Mouse (Mus musculus) lung, embryonic 16.5 days (tissue): ENCODE results near the gene Fancc. TPM values are rescaled to one million over a fixed set of nuclear protein-coding genes. Genes with fewer than 3 reads are reported as not detected.

Experiments
- ATAC-seq: fragments of 200-750 bp; cut with Nextera tagmentation; 2 replicates; pipeline ENCODE4 v1.8.0; 2017; ENCODE audit warnings: low read depth, mild to moderate bottlenecking, moderate library complexity
- H3K27ac ChIP-seq: fragments of 300-500 bp; sonication (generic); 2 replicates; pipeline ENCODE4 v1.5.1; 2014; ENCODE audit warnings: mild to moderate bottlenecking, control low read depth, low read length
- H3K27me3 ChIP-seq: fragments of 300-500 bp; sonication (generic); 2 replicates; pipeline ENCODE4 v1.6.1; 2014; ENCODE audit warnings: low read depth, low read length, mixed read lengths; ENCODE audit not compliant: control insufficient read depth, insufficient read depth
- H3K36me3 ChIP-seq: fragments of 300-500 bp; sonication (generic); 2 replicates; pipeline ENCODE4 v1.6.1; 2014; ENCODE audit warnings: low read length; ENCODE audit not compliant: control insufficient read depth, insufficient read depth
- H3K4me1 ChIP-seq: fragments of 300-500 bp; sonication (generic); replicated peaks from 2 replicates; pipeline ENCODE4 v1.6.1; 2014; ENCODE audit warnings: low read length, mixed read lengths; ENCODE audit not compliant: control insufficient read depth, insufficient read depth
- H3K4me2 ChIP-seq: fragments of 300-500 bp; sonication (generic); 2 replicates; pipeline ENCODE4 v1.6.1; 2014; ENCODE audit warnings: low read depth, low read length, control low read depth
- H3K4me3 ChIP-seq: fragments of 300-500 bp; sonication (generic); 2 replicates; pipeline ENCODE4 v1.5.1; 2014; ENCODE audit warnings: mild to moderate bottlenecking, low read length, control low read depth
- H3K9ac ChIP-seq: fragments of 300-500 bp; sonication (generic); 2 replicates; pipeline ENCODE4 v1.6.1; 2014; ENCODE audit warnings: low read length, control low read depth
- H3K9me3 ChIP-seq: fragments of 300-500 bp; sonication (generic); 2 replicates; pipeline ENCODE4 v1.6.1; 2016; ENCODE audit warnings: low read length; ENCODE audit not compliant: control insufficient read depth
- WGBS: fragments of 180-500 bp; shearing (Covaris S2); extraction: QIAGEN DNeasy Blood & Tissue Kit; methylation state at CpG from one replicate; pipeline ENCODE4 v1.1.7; 2014; 5-methylcytosine and 5-hydroxymethylcytosine counted together
- polyA plus RNA-seq: library from polyadenylated mRNA; unstranded; fragments of >200 nt; fragmentation: Nextera tagmentation; extraction: Ambion mirVana; gene quantifications from 2 replicates; pipeline ENCODE4 v1.2.1, GENCODE M21; 2015

Fancc gene
- polyA plus RNA-seq, 1 experiment from 2014 or later = 27.8 TPM

DNA sequence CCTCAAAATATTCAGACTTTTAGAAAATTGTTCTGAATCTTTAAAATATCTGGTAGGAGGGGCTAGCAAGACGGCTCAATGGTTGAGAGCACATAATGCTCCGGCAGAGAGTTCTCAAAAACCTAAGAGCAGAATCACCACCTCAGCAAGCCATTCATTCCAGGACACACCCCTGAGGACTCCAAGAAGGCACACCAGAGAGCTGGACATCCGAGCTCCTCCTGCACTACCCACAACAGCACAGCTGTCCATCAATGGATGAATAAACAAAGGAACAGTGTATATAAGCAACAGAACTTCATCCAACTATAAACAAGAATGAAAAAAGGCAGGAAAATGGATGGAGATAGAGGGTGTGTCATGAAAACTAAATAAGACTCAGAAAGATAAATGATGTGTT, 80.3 kb downstream of the Fancc start:
- peak; percentile 51; the same call in 1 of the 2 replicates for ATAC-seq
- WGBS = 17% methylated on average over 3 of the region's 3 CpGs

DNA sequence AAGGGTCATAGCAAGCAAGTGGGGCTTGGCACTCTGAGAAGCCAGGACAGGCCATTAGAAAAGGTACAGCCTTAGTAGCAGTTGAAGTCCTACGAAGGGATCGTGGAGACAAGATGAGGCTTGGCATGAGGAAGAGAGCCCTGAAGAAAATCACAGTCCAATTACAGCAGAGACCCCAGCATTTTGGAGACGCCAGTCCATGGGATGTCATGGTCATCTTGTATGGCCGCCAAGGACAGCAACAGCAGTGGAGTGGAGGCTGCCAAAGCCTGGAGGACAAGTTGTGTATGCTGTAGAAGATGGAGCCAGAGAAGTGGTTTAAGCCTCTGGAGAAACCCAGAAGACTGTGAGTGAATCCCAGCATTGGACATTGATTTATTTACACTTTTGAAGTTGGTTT, 84.4 kb downstream of the Fancc start:
- no peak overlapping the region for H3K4me2 ChIP-seq
- H3K27me3 ChIP-seq = no peaks in the 10 kb centered on the region
- no peak overlapping the region for H3K4me3 ChIP-seq
- H3K27ac ChIP-seq = no peak overlapping the region
- H3K9me3 ChIP-seq = no peaks in the 10 kb centered on the region
- H3K36me3 ChIP-seq = no peaks in the 10 kb centered on the region
- H3K9ac ChIP-seq = no peak overlapping the region
- ATAC-seq = no peak
- peaks cover 8% of the 10 kb centered on the region for H3K4me1 ChIP-seq
- WGBS = 90% methylated on average over 4 of the region's 4 CpGs

More for the DNA sequence above, 80.3 kb downstream of the Fancc start:
- H3K4me2 ChIP-seq = no peak overlapping the region
- no peak overlapping the region for H3K4me3 ChIP-seq
- no peaks in the 10 kb centered on the region for H3K27me3 ChIP-seq
- H3K27ac ChIP-seq = no peak overlapping the region
- H3K4me1 ChIP-seq = peaks cover 7% of the 10 kb centered on the region
- H3K9me3 ChIP-seq = no peaks in the 10 kb centered on the region
- H3K9ac ChIP-seq = no peak overlapping the region
- H3K36me3 ChIP-seq = no peaks in the 10 kb centered on the region

GRCm38 (mm10) chr13:63411310-63412022, 85.6 kb downstream of the Fancc start:
- H3K36me3 ChIP-seq = no peaks in the 10 kb centered on the region
- peak overlapping the region; percentile 8; the same call in 1 of the 2 replicates for H3K27ac ChIP-seq
- H3K27me3 ChIP-seq = no peaks in the 10 kb centered on the region
- H3K9me3 ChIP-seq = no peaks in the 10 kb centered on the region
- H3K4me1 ChIP-seq = 0 out of 2 replicates have a peak, but pooled peaks cover 2% of the 10 kb centered on the region
- WGBS = 43% methylated on average over 4 of the region's 4 CpGs
- no peak overlapping the region for H3K9ac ChIP-seq
- ATAC-seq = no peak
- no peak overlapping the region for H3K4me2 ChIP-seq
- no peak overlapping the region for H3K4me3 ChIP-seq

DNA sequence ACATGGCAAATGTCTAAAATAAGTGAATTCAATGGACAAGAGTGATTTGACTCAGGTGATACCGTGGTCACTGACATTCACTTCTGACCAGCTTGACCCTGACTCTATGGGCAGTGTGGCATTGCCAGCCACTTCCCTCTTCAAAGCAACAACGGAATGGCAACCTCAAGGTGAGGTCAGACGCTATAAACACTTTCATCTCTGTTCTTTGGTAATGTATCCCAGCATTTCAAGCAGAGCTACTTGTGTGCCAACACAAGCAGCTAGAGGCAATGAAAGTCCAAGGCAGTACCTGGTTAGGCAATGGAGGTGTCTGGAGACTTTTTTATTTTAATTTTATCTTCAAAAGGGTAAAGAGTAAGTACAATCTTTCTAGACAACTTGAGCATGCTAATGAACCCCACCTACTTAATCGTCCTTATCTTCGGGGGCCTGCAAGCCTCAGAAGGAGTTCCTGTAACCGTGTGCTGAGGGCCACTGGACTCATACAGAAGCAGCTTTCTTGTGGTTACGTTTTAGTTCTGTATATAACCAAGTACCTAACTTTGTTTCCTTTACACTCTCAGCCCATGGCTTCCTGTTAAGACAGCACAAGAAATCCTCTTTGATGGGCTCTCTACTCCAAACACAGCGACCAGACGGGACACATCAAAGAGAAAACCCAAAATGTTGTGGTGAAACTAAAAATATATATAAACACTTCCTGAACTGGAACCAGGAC, 86.3 kb downstream of the Fancc start:
- ATAC-seq = no peak
- H3K9me3 ChIP-seq = no peaks in the 10 kb centered on the region
- no peak overlapping the region for H3K4me2 ChIP-seq
- WGBS = 39% methylated on average over 9 of the region's 9 CpGs
- H3K4me1 ChIP-seq = 0 out of 2 replicates have a peak, but pooled peaks cover 2% of the 10 kb centered on the region
- peak overlapping the region; percentile 8; the same call in 1 of the 2 replicates for H3K27ac ChIP-seq
- H3K27me3 ChIP-seq = no peaks in the 10 kb centered on the region
- no peak overlapping the region for H3K9ac ChIP-seq
- no peaks in the 10 kb centered on the region for H3K36me3 ChIP-seq
- H3K4me3 ChIP-seq = no peak overlapping the region

GRCm38 (mm10) chr13:63405151-63405550, 91.9 kb downstream of the Fancc start:
- no peak overlapping the region for H3K27ac ChIP-seq
- H3K9ac ChIP-seq = no peak overlapping the region
- H3K4me1 ChIP-seq = no peaks in the 10 kb centered on the region
- H3K36me3 ChIP-seq = no peaks in the 10 kb centered on the region
- H3K9me3 ChIP-seq = no peaks in the 10 kb centered on the region
- WGBS = 65% methylated on average over 4 of the region's 4 CpGs
- H3K27me3 ChIP-seq = no peaks in the 10 kb centered on the region
- ATAC-seq = no peak
- no peak overlapping the region for H3K4me3 ChIP-seq
- no peak overlapping the region for H3K4me2 ChIP-seq

DNA sequence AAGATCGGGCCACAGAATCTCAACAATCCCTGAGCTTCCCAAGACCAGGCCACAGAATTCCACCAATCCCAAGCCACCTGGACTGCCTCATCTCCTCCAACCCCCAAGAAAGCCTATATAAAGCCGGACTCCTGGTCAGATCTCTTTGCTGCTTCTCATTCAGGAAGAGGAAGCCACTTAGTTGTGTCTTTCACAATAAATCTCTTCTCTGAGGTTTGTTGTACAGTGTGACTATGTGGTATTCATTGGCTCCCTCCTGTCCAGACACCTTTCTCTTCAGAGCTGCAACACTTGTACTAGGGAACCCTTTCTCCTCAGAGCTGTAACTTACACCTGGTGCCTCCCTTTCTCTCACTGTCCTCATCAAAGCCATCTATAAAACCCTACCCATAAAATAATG, 92.4 kb downstream of the Fancc start:
- no peak overlapping the region for H3K4me3 ChIP-seq
- H3K27me3 ChIP-seq = no peaks in the 10 kb centered on the region
- H3K27ac ChIP-seq = no peak overlapping the region
- WGBS = 90% methylated on average over 2 of the region's 2 CpGs
- H3K9ac ChIP-seq = no peak overlapping the region
- no peak for ATAC-seq
- H3K9me3 ChIP-seq = no peaks in the 10 kb centered on the region
- H3K4me1 ChIP-seq = no peaks in the 10 kb centered on the region
- no peak overlapping the region for H3K4me2 ChIP-seq
- H3K36me3 ChIP-seq = no peaks in the 10 kb centered on the region

- H3K9me3 ChIP-seq = no peaks in the 10 kb centered on the region
- H3K27ac ChIP-seq = no peak overlapping the region
- no peaks in the 10 kb centered on the region for H3K36me3 ChIP-seq
- ATAC-seq = no peak
- no peak overlapping the region for H3K4me3 ChIP-seq
- no peaks in the 10 kb centered on the region for H3K4me1 ChIP-seq
- no peaks in the 10 kb centered on the region for H3K27me3 ChIP-seq
- no peak overlapping the region for H3K9ac ChIP-seq
- 59% methylated on average over 2 of the region's 2 CpGs for WGBS
- H3K4me2 ChIP-seq = no peak overlapping the region
These were observed 94.3 kb downstream of the Fancc start for GRCm38 (mm10) chr13:63402823-63403222.

DNA sequence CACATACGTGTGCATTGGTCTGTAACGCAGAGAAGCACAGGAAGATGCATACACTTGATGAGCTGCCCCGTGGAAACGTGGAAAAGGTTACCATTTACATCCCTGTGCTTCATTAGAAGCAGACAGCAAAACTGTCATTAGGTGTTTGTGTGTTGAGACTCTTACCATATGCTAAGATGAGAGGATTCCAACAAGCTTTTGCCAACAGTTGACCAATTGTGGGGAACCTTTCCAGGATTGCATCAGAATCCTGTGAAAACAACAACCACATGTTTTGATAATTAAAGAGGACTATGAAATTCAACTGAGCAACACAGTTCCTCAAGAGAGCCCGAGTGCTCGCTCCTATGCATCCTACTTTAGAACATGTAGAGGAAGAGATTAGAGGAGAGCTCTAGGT, 97.0 kb downstream of the Fancc start:
- H3K9me3 ChIP-seq = no peaks in the 10 kb centered on the region
- no peak overlapping the region for H3K9ac ChIP-seq
- no peak overlapping the region for H3K4me2 ChIP-seq
- H3K27ac ChIP-seq = no peak overlapping the region
- H3K27me3 ChIP-seq = no peaks in the 10 kb centered on the region
- H3K4me1 ChIP-seq = 0 out of 2 replicates have a peak, but pooled peaks cover 2% of the 10 kb centered on the region
- ATAC-seq = peak; percentile 89
- H3K4me3 ChIP-seq = no peak overlapping the region
- H3K36me3 ChIP-seq = no peaks in the 10 kb centered on the region
- WGBS = 69% methylated on average over 6 of the region's 6 CpGs

- Histone ChIP-seq H3K9me3 (no peaks in the 10 kb centered on the region), H3K9ac (no peak overlapping the region), H3K27me3 (no peaks in the 10 kb centered on the region), H3K36me3 (no peaks in the 10 kb centered on the region), H3K27ac (no peak overlapping the region), H3K4me1 (0 out of 2 replicates have a peak, but pooled peaks cover 2% of the 10 kb centered on the region), H3K4me2 (no peak overlapping the region), H3K4me3 (no peak overlapping the region)
- WGBS = 77% methylated on average over 1 of the region's 1 CpGs
- no peak for ATAC-seq
These were observed 99.7 kb downstream of the Fancc start for GRCm38 (mm10) chr13:63397420-63397819.
